Comparison of ENCODE assay signal across 13 mouse cellular contexts in genomic region chr11:109125451-109125850, GRCm38 (mm10). TPM values are rescaled to one million over a fixed set of nuclear protein-coding genes. Genes with fewer than 3 reads are reported as not detected.
DNase-seq lines count a peak whose midpoint lies in the region; ATAC-seq and TF ChIP-seq lines count a peak whose summit lies in the region.
"Had no signal": no experiment of that assay in that cellular context is flagged by ENCODE, and none has a peak within 500 bp of the region (broad histone marks: within the 10 kb centered on the region; RNA-seq: fewer than 3 reads in every experiment).

No protein-coding gene starts in this region.

- H3K4me3 ChIP-seq in hindbrain, postnatal 0 days (ENCODE audit: low read length): no peak overlapping the region
- no peak overlapping the region for H3K4me3 ChIP-seq in hindbrain, embryonic 13.5 days
- H3K4me3 ChIP-seq in liver, embryonic 12.5 days: no peak overlapping the region
- H3K4me3 ChIP-seq: hindbrain, embryonic 15.5 days; limb, embryonic 13.5 days had no signal

- TF ChIP-seq CTCF in hindbrain, postnatal 0 days (IDR thresholded peaks at IDR 0.05; ENCODE audit: low read depth): no peak

- H3K36me3 ChIP-seq in hindbrain, postnatal 0 days (ENCODE audit: insufficient read depth, low read length): no peaks in the 10 kb centered on the region
- H3K36me3 ChIP-seq in hindbrain, embryonic 13.5 days: no peaks in the 10 kb centered on the region
- H3K36me3 ChIP-seq in liver, embryonic 12.5 days: no peaks in the 10 kb centered on the region
- H3K36me3 ChIP-seq: hindbrain, embryonic 15.5 days; limb, embryonic 13.5 days had no signal

- peaks cover 1% of the 10 kb centered on the region; the same call in 1 of the 2 replicates for H3K9me3 ChIP-seq in hindbrain, postnatal 0 days (ENCODE audit: low read length)
- H3K9me3 ChIP-seq in hindbrain, embryonic 13.5 days: 0 out of 2 replicates have a peak, but pooled peaks cover 5% of the 10 kb centered on the region
- H3K9me3 ChIP-seq in liver, embryonic 12.5 days (replicated peaks): no peaks in the 10 kb centered on the region
- H3K9me3 ChIP-seq: hindbrain, embryonic 15.5 days; limb, embryonic 13.5 days had no signal

- no peaks in the 10 kb centered on the region for H3K27me3 ChIP-seq in hindbrain, postnatal 0 days (ENCODE audit: insufficient read depth, low read length)
- no peaks in the 10 kb centered on the region for H3K27me3 ChIP-seq in hindbrain, embryonic 13.5 days
- no peaks in the 10 kb centered on the region for H3K27me3 ChIP-seq in liver, embryonic 12.5 days (replicated peaks)
- H3K27me3 ChIP-seq: hindbrain, embryonic 15.5 days; limb, embryonic 13.5 days had no signal

- H3K4me2 ChIP-seq in hindbrain, postnatal 0 days (ENCODE audit: low read depth, low read length): no peak overlapping the region
- no peak overlapping the region for H3K4me2 ChIP-seq in hindbrain, embryonic 13.5 days
- H3K4me2 ChIP-seq in liver, embryonic 12.5 days: no peak overlapping the region
- H3K4me2 ChIP-seq: hindbrain, embryonic 15.5 days; limb, embryonic 13.5 days had no signal

- 44% methylated on average over 5 of the region's 5 CpGs for WGBS in hindbrain, postnatal 0 days
- 79% methylated on average over 5 of the region's 5 CpGs for WGBS in hindbrain, embryonic 13.5 days
- 71% methylated on average over 5 of the region's 5 CpGs for WGBS in liver, embryonic 12.5 days (ENCODE audit: insufficient replicate concordance)

- no peaks in the 10 kb centered on the region for H3K4me1 ChIP-seq in hindbrain, postnatal 0 days (ENCODE audit: insufficient read depth, low read length)
- H3K4me1 ChIP-seq in hindbrain, embryonic 13.5 days (replicated peaks): no peaks in the 10 kb centered on the region
- H3K4me1 ChIP-seq in liver, embryonic 12.5 days: no peaks in the 10 kb centered on the region
- H3K4me1 ChIP-seq: hindbrain, embryonic 15.5 days had no signal

- intact Hi-C loops in heart, postnatal 14 days (cut with DNase I): no loop called here

- DNase-seq in hindbrain, postnatal 0 days (ENCODE audit: low spot score): peak; percentile 42
- DNase-seq in urinary bladder, postnatal 14 days (ENCODE audit: low spot score): peak; percentile 9
- no peak for DNase-seq in urinary bladder, postnatal 4 days (ENCODE audit: low spot score in 2 of 2)
- peak; percentile 23 to 44 for DNase-seq in heart, postnatal 14 days
- DNase-seq: cerebellum, adult 9-11 months; kidney, postnatal 36 days had no signal

- no peak overlapping the region for H3K27ac ChIP-seq in hindbrain, postnatal 0 days
- no peak overlapping the region for H3K27ac ChIP-seq in hindbrain, embryonic 13.5 days
- H3K27ac ChIP-seq in liver, embryonic 12.5 days: no peak overlapping the region
- H3K27ac ChIP-seq: hindbrain, embryonic 15.5 days; limb, embryonic 13.5 days had no signal

- no peak overlapping the region for H3K9ac ChIP-seq in hindbrain, postnatal 0 days (replicated peaks; ENCODE audit: low read length)
- H3K9ac ChIP-seq in hindbrain, embryonic 13.5 days: no peak overlapping the region
- no peak overlapping the region for H3K9ac ChIP-seq in liver, embryonic 12.5 days
- H3K9ac ChIP-seq: hindbrain, embryonic 15.5 days; limb, embryonic 13.5 days had no signal

- ATAC-seq in hindbrain, postnatal 0 days: no peak
- ATAC-seq in hindbrain, embryonic 13.5 days (ENCODE audit: low FRiP score): no peak
- ATAC-seq in activated CD4-positive, CD25-positive, alpha-beta regulatory T cell, adult 4 months: no peak
- no peak for ATAC-seq in liver, embryonic 12.5 days

RNA-seq across cellular contexts. Expression of gene E030025P04Rik, which starts 18.7 kb away (rescaled TPM):
- total RNA-seq in hindbrain, postnatal 0 days (2014; rRNA removed): not detected in 2 replicates
- not detected in 2 replicates for polyA plus RNA-seq in hindbrain, postnatal 0 days (2015; fragmentation: Nextera tagmentation; extraction: Ambion mirVana)
- not detected in 2 replicates for polyA plus RNA-seq in hindbrain, embryonic 13.5 days (2015; fragmentation: Nextera tagmentation; extraction: Ambion mirVana)
- total RNA-seq in heart, postnatal 14 days (2021): not detected
- polyA plus RNA-seq in activated CD4-positive, CD25-positive, alpha-beta regulatory T cell, adult 4 months (2017; shearing (Covaris generic)): not detected
- polyA plus RNA-seq in liver, embryonic 12.5 days (2016; fragmentation: Nextera tagmentation; extraction: Ambion mirVana): not detected in 2 replicates
- polyA plus RNA-seq: embryonic facial prominence, embryonic 14.5 days; hindbrain, embryonic 15.5 days; limb, embryonic 13.5 days; thymus, postnatal 0 days had no signal

Comparison
In these comparisons a context has a peak if more than half of its experiments do, and no peak if none do; other contexts are left out.
1. DNase-seq: peak in hindbrain, postnatal 0 days (single experiment), urinary bladder, postnatal 14 days (single experiment) and heart, postnatal 14 days (2 of 2); none in urinary bladder, postnatal 4 days (0 of 2).